Mouse (Mus musculus) stomach, postnatal 0 days (tissue): Measurements from ENCODE around the gene Myh6. TPM values are rescaled to one million over a fixed set of nuclear protein-coding genes. Genes with fewer than 3 reads are reported as not detected.
A peak's percentile ranks its signal among the peaks of the same experiment; 100 is the strongest.

Experiments used
- ATAC-seq: fragments of 200-750 bp; cut with Nextera tagmentation; 2 replicates; pipeline ENCODE4 v1.8.0; 2017; ENCODE audit not compliant: low FRiP score, low TSS enrichment
- DNase-seq: peaks from one replicate; pipeline ENCODE4 v3.0.0-alpha.2; 2016; ENCODE audit warnings: low spot score
- H3K27ac ChIP-seq: fragments of 300-500 bp; sonication (generic); replicated peaks from 2 replicates; pipeline ENCODE4 v1.5.1; 2014; ENCODE audit warnings: mild to moderate bottlenecking, control low read depth
- H3K27me3 ChIP-seq: fragments of 300-500 bp; sonication (generic); 2 replicates; pipeline ENCODE4 v1.6.1; 2014; ENCODE audit warnings: low read length; ENCODE audit not compliant: control insufficient read depth, insufficient read depth
- H3K36me3 ChIP-seq: fragments of 300-500 bp; sonication (generic); 2 replicates; pipeline ENCODE4 v1.6.1; 2014; ENCODE audit warnings: low read length, mixed read lengths; ENCODE audit not compliant: control insufficient read depth, insufficient read depth
- H3K4me1 ChIP-seq: fragments of 300-500 bp; sonication (generic); replicated peaks from 2 replicates; pipeline ENCODE4 v1.6.1; 2014; ENCODE audit warnings: antibody characterized with exemption; ENCODE audit not compliant: control insufficient read depth, insufficient read depth
- H3K4me2 ChIP-seq: fragments of 300-500 bp; sonication (generic); replicated peaks from 2 replicates; pipeline ENCODE4 v1.6.1; 2014; ENCODE audit warnings: low read depth, mild to moderate bottlenecking, control low read depth, moderate library complexity
- H3K4me3 ChIP-seq: fragments of 300-500 bp; sonication (generic); 2 replicates; pipeline ENCODE4 v1.5.1; 2014; ENCODE audit warnings: low read depth, low read length, control low read depth
- H3K9ac ChIP-seq: fragments of 300-500 bp; sonication (generic); 2 replicates; pipeline ENCODE4 v1.6.1; 2014; ENCODE audit warnings: mild to moderate bottlenecking, low read length, control low read depth, mixed read lengths
- H3K9me3 ChIP-seq: fragments of 300-500 bp; sonication (generic); 2 replicates; pipeline ENCODE4 v1.6.1; 2016; ENCODE audit warnings: low read length; ENCODE audit not compliant: control insufficient read depth
- CTCF ChIP-seq: IDR thresholded peaks from 2 replicates; pipeline ENCODE4 v1.5.1; 2016; ENCODE audit warnings: antibody characterized with exemption, low read depth, mild to moderate bottlenecking, moderate library complexity
- EP300 ChIP-seq: optimal IDR thresholded peaks from 2 replicates; pipeline ENCODE3; 2016; ENCODE audit warnings: antibody characterized with exemption
- WGBS: fragments of 180-500 bp; shearing (Covaris S2); extraction: QIAGEN DNeasy Blood & Tissue Kit; methylation state at CpG from one replicate; pipeline ENCODE4 v1.1.7; 2014; 5-methylcytosine and 5-hydroxymethylcytosine counted together
- polyA plus RNA-seq: library from polyadenylated mRNA; unstranded; fragments of >200 nt; fragmentation: Nextera tagmentation; extraction: Ambion mirVana; gene quantifications from 2 replicates; pipeline ENCODE4 v1.2.1, GENCODE M21; 2015

Myh6 gene
- polyA plus RNA-seq, 1 experiment from 2014 or later = 0.29 TPM

DNA sequence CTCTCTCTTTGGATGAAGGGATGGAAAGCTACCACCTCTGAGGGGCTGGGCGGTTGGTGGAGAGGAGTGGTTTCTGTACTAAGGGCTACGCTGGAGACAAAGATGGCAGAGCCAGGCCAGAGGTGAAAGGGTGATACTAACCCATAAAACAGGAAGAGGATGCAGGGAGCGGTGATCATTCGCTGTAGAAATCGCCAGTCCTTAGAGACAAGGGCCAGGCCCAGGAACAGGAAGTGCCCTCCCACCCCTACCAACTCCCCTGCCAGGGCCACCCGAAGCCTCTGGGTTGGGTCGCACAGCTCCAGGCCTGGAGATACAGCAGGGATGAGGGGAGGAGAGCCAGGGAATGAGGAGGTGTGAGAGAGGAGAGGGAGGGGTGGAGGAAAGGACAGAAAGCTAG lies 58.0 kb downstream of the Myh6 start:
- H3K4me3 ChIP-seq = no peak overlapping the region
- ATAC-seq = no peak
- H3K9me3 ChIP-seq = no peaks in the 10 kb centered on the region
- H3K36me3 ChIP-seq = peaks cover 8% of the 10 kb centered on the region; the same call in 1 of the 2 replicates
- no peak overlapping the region for H3K9ac ChIP-seq
- no peak overlapping the region for H3K27ac ChIP-seq
- 85% methylated on average over 7 of the region's 7 CpGs for WGBS
- H3K27me3 ChIP-seq = no peaks in the 10 kb centered on the region
- DNase-seq = no peak
- H3K4me2 ChIP-seq = no peak overlapping the region
- TF ChIP-seq EP300 (no peak), CTCF (no peak)
- 0 out of 2 replicates have a peak, but pooled peaks cover 2% of the 10 kb centered on the region for H3K4me1 ChIP-seq

GRCm38 (mm10) chr14:54903641-54904040 lies 63.1 kb downstream of the Myh6 start:
- Histone ChIP-seq H3K4me1 (no peaks in the 10 kb centered on the region), H3K4me3 (no peak overlapping the region), H3K27ac (no peak overlapping the region), H3K4me2 (no peak overlapping the region), H3K36me3 (peaks cover 8% of the 10 kb centered on the region; the same call in 1 of the 2 replicates), H3K9ac (no peak overlapping the region), H3K27me3 (no peaks in the 10 kb centered on the region), H3K9me3 (no peaks in the 10 kb centered on the region)
- 67% methylated on average over 4 of the region's 4 CpGs for WGBS
- no peak for ATAC-seq
- TF ChIP-seq EP300 (no peak), CTCF (no peak)
- DNase-seq = no peak

GRCm38 (mm10) chr14:54900383-54900782 lies 66.3 kb downstream of the Myh6 start:
- DNase-seq (peak; percentile 66), ATAC-seq (peak; percentile 71)
- 0% methylated on average over 3 of the region's 3 CpGs for WGBS

GRCm38 (mm10) chr14:54897445-54897844 lies 69.3 kb downstream of the Myh6 start:
- no peak for ATAC-seq

More at GRCm38 (mm10) chr14:54900383-54900782, 66.3 kb downstream of the Myh6 start:
- peaks cover 9% of the 10 kb centered on the region; the same call in 1 of the 2 replicates for H3K36me3 ChIP-seq
- TF ChIP-seq EP300 (no peak), CTCF (peak; percentile 92)
- no peaks in the 10 kb centered on the region for H3K9me3 ChIP-seq
- no peak overlapping the region for H3K9ac ChIP-seq
- no peaks in the 10 kb centered on the region for H3K4me1 ChIP-seq
- H3K4me3 ChIP-seq = no peak overlapping the region
- no peak overlapping the region for H3K27ac ChIP-seq
- no peak overlapping the region for H3K4me2 ChIP-seq
- H3K27me3 ChIP-seq = no peaks in the 10 kb centered on the region

GRCm38 (mm10) chr14:54894296-54895151 lies 72.2 kb downstream of the Myh6 start:
- ATAC-seq (peak; percentile 53), DNase-seq (peak; percentile 79)
- H3K27ac ChIP-seq = peak overlapping the region; percentile 97
- H3K9ac ChIP-seq = peak overlapping the region; percentile 99
- peak overlapping the region; percentile 75 for H3K4me2 ChIP-seq
- no peaks in the 10 kb centered on the region for H3K27me3 ChIP-seq
- H3K4me1 ChIP-seq = peaks cover 3% of the 10 kb centered on the region; the same call in 1 of the 2 replicates
- peaks cover 9% of the 10 kb centered on the region; the same call in 1 of the 2 replicates for H3K36me3 ChIP-seq
- TF ChIP-seq CTCF = no peak
- TF ChIP-seq EP300 = no peak
- peak overlapping the region; percentile 98 for H3K4me3 ChIP-seq
- H3K9me3 ChIP-seq = no peaks in the 10 kb centered on the region
- 1% methylated on average over 40 of the region's 54 CpGs for WGBS

More at GRCm38 (mm10) chr14:54897445-54897844, 69.3 kb downstream of the Myh6 start:
- no peaks in the 10 kb centered on the region for H3K27me3 ChIP-seq
- no peak for DNase-seq
- H3K4me3 ChIP-seq = no peak overlapping the region
- TF ChIP-seq CTCF (no peak), EP300 (no peak)
- no peaks in the 10 kb centered on the region for H3K9me3 ChIP-seq
- H3K27ac ChIP-seq = no peak overlapping the region
- H3K36me3 ChIP-seq = peaks cover 9% of the 10 kb centered on the region; the same call in 1 of the 2 replicates
- H3K9ac ChIP-seq = no peak overlapping the region
- peaks cover 3% of the 10 kb centered on the region; the same call in 1 of the 2 replicates for H3K4me1 ChIP-seq
- H3K4me2 ChIP-seq = no peak overlapping the region
- WGBS = 25% methylated on average over 2 of the region's 2 CpGs
